Mouse (Mus musculus) gonadal fat pad, adult 2 months (tissue): ENCODE measurements around the gene Apba2. TPM values are rescaled to one million over a fixed set of nuclear protein-coding genes. Genes with fewer than 3 reads are reported as not detected.

Experiments used
- DNase-seq: peaks from one replicate; pipeline ENCODE4 v3.0.0-alpha.2; 2012; ENCODE audit warnings: low read depth
- polyA plus RNA-seq: library from polyadenylated mRNA; depleted of rRNA; stranded (reverse); fragments of >200 nt; gene quantifications from 2 replicates; pipeline ENCODE4 v1.2.3, GENCODE M21; 2012; rRNA removed

The Apba2 gene
- polyA plus RNA-seq: 0.95 and 1.7 TPM in 2 replicates

DNA sequence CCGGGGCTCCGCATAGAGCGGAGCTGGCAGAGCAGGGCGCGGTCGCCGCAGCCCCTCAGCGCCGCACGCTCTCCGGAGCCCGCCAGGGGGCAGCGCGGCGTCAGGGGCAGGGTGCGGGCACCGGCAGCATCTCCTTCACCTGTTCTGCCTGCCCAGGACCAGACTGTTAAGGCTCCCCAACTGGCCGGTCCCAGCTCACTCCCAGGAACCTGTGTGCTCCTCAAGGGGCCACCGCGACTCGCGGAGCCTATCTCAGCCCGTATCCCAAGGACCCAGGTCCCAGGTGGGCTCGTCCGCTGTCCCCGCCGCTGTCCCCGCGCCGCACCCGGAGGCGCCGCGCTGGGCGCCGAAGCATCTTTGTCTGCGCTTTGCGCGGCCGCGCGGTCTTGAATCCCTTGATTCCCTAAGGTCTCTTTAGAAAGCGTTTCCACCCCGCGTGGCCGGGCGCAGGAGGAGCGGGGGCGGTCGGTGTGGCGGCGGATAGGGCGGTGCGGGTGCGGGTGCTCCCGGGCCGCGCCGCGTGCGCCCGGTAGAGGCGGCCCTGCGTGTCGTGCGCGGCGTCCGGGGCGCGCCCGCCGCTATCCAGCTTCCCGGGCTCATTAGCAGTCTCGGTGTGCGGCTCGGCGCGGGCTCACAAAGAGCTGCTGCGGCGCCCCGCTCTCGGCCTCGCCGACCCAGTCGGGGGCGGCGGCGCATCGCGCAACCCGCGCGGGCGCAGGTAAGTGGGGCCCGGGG is at the start of gene Apba2:
TSS of gene Apba2 (plus strand) at position 171 of the 735 bp plus-strand sequence.
- DNase-seq: no peak

DNA sequence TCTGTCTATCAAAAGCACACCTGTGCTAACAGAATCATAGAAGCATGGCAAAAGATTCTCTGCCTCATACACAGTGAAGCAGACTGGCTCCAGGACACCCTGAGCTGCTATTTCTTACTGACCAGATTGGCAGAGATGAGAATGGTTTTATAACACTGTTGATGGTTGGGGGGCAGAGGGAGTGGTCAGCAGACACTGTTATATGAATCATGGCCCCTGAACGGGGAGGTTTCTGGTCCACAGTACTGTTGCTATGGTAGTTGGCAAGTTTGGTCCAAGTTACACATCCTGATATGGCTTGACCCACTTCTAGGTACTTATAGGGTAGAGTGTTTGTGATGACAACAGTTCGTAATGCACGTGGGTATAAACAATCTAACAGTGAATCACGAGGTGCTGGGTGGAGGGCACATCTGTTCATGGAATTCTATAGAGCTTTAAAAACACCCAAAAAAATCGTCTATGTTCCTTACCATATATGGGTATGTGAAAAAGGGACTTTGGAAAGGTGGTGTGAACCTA is 49.6 kb upstream of the Apba2 start:
- DNase-seq: no peak

DNA sequence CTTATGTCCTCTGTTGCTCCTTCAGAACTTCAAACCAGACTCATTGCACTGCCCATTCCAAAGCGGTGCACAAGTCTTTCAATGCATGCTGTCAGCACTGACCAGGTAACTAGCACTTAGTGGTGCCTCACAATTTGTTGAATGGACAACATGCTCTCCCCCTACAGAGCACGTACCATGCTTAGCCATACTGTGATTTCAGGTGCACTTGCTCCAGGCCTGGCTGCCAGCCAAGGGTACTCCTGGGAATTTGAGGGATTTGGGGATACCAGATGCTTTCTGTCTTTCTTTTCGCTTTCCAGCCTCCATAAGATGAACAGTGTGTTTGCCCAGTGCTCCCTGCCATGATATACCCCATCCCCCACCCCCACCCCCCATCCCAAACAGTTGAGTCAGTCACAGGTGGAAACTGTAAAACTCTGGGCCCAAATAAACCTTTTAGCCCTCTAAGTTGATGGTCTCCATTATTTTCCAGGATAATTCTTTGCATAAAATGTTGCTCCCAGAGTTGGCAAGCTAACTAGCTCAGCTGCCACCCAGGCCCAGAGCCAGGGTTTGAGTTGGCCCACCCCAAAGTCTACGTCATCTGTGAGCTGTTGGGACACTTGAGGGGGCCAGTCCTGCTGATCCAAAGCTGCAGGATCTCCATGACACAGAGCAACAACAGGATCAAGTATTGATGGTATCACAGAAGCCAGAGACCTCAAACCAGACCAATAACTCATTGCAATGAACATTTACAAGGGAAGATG is 48.9 kb upstream of the Apba2 start:
- DNase-seq: no peak

DNA sequence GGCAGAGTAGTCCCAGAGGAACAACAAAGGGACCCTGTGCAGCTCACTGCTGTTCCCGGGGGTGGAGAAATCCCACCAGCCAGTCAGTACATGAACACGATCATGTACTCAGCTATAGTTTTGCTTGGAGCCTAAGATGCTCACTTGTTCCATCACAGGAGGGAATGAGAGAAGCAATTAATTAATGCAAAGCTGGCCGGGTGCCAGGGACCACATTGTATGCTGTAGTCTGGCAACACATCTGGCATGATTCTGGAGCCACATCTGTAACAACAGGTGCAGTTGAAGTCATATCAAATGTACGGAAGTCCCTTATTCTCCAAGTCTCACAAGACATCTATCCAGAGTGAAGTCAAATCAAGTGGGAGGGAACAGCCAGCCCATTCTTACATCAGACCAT is 45.3 kb upstream of the Apba2 start:
- DNase-seq: no peak

DNA sequence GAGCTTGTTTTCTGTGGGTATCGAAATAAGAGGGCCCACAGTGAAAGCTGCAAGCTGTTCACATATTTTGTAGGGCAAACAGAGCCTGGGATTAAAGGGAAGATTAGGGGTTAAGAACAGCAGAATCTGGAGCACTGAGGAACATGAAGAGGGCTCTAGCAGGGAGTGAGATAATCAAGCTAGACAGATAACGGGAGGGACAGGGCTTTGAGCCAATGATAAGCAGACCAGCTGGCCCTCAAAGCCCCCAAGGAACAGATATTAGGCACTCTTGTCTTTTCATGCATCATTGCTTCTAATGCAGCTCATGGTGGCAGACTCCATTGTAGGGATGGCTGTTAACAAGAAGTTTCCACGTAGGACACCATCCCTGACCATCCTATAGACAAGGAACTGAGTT is 44.8 kb upstream of the Apba2 start:
- DNase-seq: no peak

DNA sequence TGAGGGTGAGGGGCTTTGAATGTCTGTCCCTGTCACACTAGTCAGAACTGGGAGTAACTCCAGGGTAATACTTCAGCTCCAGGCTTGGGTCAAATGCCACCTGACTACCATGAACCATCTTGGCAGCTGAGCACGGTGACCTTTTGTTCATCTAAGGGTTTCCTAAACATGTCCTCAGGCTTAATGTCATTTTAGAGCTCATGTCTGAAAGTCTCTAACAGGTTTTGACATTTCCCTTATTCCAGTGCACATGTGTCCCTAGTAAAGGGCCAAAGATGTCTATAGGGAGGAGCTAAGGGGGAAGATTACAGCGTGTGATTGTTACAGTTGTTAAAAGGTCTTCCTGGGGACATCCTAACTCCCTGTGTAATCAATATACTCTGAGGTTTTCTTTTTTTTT is 43.7 kb upstream of the Apba2 start:
- no peak for DNase-seq

DNA sequence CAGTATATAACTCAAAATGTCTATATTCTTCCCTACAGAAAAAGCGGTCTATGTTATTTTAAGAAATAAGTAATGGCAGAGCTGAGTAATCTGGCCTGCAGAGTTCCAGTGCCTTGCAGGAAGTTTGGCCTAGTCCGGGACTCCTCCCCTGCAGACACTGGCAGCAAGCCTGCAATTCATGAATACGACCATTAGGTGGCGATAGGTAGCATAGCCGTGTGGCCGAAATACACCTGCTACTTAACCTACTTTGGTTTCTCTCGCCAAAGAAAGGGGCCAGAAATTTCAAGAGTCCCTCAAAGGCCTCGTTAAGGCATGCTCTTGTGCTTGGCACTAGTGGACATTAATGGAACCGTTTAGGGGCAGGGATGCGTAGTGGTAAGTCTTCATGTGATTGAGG is 4.1 kb upstream of the Apba2 start:
- no peak for DNase-seq

DNA sequence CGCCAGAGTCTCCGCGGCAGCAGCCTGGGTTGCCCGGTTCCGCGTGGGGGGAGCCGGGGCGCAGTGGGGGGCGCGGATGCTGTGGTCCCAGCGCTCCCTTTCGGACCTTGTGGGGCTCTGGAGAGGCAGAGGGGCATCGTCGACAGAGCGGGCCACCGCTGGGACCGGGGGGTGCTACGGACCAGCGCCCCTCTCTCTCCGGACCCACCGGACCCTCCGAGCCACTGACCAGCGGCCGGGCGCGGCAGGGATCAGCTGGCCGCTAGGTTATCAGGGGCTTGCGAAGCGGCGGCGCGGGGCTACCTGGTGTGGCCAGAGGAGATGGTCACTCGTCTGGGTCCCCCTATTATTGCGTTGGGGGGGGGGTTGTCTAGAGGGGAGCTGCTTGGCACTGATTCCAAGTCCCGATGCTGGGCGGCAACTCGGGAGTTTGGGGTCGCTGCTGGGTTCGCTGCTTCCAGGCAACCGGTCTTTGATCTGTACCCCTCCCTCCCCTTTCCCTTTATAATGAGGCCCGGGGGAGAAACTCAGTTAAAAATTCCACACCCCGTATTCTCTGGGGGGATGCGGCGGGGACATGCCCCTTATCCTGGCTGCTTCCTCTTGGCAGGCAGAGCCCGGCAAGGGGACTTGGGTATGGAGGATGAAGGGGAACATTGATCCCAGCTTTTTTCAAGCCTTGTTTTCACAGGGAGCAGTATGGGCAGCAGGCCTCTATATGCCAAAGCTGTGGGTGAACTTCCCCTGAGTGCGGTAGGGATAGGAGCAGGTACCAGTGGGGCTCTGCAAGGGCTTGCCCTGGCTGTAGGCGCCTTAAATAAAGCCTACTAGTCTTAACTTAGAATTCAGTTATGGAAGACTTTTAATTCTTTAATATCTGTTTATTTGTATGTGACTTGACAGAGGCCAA is 1.0 kb downstream of the Apba2 start:
- DNase-seq: no peak

DNA sequence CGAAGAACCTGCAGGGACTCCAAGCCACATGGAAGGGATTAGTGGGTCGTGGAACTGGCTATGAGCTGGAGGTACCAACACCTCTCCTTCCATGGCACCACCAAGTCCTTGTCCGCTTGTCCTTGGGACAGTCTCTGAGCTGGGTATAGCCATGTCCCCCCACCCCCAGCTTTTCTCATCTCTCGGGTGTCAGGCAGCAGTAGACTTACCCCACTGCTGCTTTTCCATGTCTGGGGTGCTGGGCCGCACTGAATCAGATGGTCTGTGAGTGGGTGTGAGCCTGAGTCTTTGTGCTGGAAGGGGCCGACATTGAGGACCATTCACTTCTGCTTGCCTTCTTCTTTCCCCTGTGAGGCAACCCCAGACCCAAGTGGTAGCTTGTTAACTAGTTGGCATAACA is 2.1 kb downstream of the Apba2 start:
- DNase-seq: no peak

DNA sequence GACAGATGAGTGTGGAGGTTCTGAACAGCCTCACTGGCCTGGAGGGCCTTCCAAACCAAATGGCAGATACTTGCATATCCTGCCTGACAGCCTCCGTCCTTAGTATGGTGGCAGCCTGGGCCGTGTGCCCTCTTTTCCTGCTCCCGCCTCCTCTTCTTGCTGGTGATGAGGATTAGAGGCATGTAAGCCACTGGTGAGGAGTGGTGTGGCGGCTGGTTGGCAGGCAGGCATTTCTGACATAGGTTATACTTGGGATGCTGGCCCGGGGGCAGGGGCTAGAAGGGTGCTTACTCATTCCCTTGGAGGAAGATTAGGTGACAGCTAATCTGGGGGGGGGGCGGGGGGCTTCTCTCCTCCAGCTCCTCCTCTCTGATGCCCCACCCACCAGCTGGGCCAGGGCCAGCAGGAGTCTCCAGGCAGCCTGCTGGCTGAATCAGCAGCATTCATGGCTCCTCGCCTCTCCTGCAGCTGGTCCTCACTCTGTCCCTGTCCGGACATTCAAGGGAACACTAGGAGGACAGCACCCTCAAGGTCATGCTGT is 3.3 kb downstream of the Apba2 start:
- no peak for DNase-seq

DNA sequence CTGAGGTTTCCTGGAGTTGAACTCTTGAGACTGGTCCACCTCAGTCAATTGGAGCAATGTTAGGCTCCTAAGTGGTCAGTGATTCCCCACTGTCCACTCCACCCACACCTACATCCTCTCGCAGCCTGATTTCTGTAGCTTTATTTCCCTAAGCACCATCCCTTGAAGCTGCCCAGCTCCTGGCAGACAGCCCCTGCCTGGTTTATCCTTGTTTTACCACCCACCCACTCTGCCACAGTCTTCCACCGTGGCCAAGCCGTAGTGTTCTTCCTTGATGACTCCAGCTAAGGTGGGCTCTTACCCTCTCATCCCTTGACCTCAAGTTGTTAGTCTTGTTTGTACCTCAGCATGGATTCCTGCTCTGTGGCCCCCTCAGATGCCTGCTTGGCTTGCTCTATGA is 4.1 kb downstream of the Apba2 start:
- no peak for DNase-seq

DNA sequence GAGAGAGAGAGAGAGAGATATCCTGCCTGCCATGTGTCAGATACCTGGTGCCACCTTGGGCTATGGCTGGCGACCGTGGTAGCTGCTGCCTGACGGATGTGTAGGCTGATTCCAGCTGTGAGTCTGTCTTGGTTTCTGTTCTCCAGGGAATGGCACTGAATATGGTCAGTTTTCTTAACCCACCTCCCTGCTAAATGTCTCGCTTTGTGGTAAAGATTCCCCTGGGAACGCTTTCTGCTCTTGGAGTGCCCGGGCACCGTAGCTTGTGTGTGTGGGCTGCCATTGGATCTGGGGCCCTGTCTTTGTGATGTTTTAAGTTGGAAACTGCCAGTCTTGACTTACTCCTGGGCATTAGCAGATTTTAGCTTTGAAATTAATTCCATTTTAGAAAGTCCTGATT is 7.3 kb downstream of the Apba2 start:
- DNase-seq: no peak

DNA sequence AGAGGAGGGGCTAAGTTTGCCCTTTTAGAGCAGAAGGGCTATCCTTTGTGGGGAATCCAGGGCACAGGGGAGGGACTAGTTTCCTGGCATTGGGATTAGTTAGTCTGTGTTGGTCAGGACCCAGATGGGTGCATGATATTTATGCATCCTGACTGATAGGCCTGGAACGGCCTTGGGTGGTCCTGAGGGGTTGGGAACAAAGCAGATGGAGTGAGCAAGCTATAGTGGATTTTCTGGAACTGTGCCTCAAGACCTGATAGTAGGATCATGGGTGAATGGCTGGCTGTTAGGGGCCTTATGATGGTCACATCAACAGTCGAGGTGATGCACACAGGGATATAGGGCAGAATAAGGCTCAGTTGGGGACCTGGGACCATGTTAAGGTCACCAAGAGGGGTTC is 8.4 kb downstream of the Apba2 start:
- no peak for DNase-seq

DNA sequence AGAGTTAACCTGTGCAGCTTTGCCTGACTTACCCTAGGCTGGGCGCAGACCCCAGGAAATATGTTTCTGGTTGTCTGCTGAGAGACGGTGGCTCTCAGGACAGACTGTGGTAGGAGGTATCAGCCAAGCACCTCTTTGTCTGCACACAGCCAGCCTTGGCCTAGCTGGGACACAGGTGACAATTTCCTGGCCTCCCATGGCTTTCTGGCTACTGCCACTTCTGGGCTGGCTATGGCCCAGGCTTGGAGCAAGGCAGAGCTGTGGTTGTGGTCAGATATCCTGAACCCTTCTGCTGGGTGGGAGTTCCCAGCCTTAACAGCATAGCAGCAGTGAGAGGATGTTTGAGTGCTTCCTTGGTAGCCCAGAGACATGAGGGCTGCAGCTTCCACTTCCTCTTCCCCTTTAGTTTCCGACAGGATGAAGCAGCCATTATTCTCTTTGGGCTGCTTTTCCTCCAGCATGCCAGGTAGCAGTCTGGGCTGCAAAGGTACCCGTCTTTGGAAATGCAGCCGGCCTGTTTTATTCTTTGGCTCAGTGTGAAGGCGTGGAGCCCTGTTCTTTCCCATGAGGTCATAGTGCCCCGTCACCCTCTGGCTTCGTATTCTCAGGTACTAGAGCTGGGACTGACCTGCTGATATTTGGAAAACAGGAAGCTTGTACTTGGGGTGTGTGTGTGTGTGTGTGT is 9.2 kb downstream of the Apba2 start:
- no peak for DNase-seq

DNA sequence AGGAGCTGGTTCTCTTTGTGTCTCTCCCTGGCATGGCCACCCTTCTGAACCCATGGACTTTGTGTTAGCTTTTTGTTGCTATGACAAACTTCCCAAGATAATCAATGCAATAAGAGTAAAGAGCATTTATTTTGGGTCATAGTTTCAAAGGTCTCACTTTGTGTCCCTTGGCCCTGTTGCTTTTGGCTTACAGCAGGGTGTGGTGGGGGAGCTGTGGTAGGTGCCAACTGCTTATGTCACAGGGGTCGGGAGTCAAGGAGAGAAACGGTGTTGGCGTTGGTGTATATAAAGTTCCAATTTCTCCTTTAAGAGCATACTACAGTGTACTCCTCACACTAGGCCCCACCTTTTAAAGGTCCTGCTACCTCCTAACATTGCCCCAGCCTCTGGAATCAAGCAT is 12.1 kb downstream of the Apba2 start:
- no peak for DNase-seq

DNA sequence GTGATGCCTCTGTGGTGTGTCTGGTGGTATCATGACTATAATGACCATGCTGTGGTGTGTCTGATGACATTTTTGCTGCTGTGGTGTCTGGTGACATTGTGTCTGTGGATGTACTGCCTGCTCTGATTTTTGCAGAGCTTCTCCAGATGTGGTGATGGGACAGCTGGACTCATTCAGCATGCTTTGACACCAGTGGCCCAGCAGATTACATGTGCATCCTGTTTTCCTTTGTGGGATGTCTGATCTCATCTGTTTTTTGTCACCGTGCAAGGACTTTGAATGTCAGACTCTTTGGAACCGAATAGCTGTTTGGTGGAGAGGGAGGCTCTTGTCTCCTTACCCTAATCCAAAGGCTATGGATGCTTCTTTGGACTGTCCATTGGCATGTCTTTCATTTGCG is 13.8 kb downstream of the Apba2 start:
- no peak for DNase-seq

DNA sequence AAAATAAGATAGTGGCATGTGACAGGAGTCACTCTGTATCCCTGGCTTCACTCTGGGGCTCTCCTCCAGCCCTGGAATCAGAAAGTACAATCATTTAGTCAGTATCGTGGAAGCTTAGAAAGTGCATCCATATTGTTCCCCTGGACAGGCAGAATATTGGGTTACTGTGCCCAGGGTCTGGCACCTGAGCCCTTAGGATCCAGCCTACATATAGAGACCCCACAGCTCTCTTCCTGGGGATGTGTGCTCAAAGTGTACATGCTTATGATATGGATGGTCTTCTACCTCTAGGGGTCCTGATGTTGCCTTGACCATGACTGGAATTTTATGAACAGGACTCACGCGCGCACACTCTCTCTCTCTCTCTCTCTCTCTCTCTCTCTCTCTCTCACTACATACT is 14.4 kb downstream of the Apba2 start:
- no peak for DNase-seq

DNA sequence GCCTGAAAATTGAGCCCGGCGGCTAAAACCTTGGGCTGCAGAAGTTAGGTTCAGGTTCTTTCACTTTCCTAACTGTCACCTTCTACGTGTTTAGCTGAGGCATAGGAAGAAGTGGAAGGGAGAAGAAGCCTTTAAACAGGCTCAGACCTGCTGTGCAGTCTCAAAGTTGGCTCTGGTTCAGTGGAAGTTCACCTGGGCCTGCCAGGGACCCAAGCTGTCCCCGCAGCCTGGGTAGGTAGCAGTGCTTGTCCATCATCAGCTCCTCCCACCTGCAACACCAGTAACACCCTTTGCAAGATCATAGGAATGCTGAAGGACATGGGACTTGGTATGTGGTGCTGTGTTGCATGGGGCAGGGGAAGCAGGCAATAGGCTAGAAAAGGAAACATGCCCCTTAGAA is 17.6 kb downstream of the Apba2 start:
- no peak for DNase-seq

DNA sequence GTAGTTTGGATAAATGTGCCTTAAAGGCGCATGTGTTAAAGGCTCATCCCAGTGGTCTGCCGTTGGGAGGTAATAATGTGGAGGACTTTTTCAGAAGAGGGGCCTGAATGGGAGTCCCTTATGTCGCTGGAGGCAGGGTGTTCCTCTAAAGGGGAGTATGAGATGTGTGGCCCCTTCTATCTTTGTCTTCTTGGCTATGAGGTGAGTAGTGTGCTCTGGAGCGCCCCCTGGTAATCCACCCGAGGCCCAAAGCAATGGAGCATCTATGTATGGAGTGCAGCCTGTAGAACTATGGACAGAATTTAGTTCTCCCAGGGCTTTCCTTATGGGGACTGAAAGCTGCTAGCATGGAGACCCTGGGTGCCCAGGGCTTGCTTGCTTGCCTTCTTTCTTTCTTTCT is 18.0 kb downstream of the Apba2 start:
- DNase-seq: no peak

DNA sequence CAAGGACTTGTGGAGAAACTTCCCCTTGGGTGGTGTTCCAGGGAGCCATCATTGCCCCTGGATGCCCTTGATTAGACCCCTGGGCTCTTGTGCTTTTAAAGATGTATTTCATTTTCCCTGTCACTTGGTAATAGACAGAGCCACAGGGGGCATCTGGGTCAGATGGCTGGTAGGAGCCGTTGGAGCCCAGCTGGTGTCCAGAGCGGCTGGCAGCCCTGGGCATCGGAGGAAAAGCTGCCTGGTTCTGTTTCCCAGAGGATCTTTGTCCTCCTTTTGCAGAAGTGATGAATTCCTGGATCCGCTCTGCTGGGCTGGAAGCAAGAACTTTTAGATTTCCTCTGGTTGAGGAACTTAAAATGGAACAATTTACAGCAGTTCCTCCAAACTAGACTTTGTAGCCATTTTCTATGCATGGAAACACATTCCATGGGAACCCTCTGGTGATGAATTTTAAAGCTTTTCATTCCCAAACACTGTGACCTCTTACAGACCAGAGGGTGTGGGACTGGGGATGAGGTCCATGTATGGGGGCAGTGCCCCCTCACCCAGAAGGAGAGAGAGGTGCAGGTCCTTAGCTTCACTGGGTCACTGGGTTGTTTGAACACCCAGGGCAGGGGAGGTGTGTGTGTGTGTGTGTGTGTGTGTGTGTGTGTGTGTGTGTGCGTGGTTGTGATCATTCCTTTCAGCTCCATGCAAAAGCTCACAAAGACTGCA is 20.3 kb downstream of the Apba2 start:
- no peak for DNase-seq

DNA sequence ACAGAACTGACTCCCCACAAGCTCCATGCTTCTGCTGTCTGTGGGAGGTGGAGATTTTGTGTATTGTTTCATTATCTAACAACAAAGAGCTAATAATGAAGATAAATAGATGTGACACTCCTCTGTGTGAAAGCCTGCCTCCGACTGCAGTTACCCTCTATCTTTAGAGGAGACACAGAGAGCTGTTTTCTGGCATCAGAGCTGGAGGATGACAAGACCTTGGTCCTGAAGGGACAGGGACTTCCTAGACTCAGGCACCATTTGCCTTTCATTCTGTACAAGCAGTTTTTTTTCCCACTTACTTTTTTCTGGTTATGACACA is 20.9 kb downstream of the Apba2 start:
- no peak for DNase-seq
